Mouse (Mus musculus) neural tube, embryonic 11.5 days (tissue): ENCODE results near the gene Gm5148. TPM values are rescaled to one million over a fixed set of nuclear protein-coding genes. Genes with fewer than 3 reads are reported as not detected.
A peak's percentile ranks its signal among the peaks of the same experiment; 100 is the strongest.

Source experiments
- ATAC-seq: fragments of 200-750 bp; cut with Nextera tagmentation; 2 replicates; pipeline ENCODE4 v1.8.0; 2017; ENCODE audit warnings: moderate number of reproducible peaks, mild to moderate bottlenecking, moderate TSS enrichment, moderate library complexity; ENCODE audit not compliant: insufficient read depth, low FRiP score, low TSS enrichment
- DNase-seq: peaks from one replicate; pipeline ENCODE4 v3.0.0-alpha.2; 2015; ENCODE audit warnings: low spot score
- H3K27ac ChIP-seq: fragments of 300-500 bp; sonication (generic); 2 replicates; pipeline ENCODE4 v1.5.1; 2014; ENCODE audit warnings: low read depth, mild to moderate bottlenecking, low read length
- H3K27me3 ChIP-seq: fragments of 300-500 bp; sonication (generic); 2 replicates; pipeline ENCODE4 v1.6.1; 2014; ENCODE audit warnings: mild to moderate bottlenecking, low read length, mixed read lengths; ENCODE audit not compliant: control insufficient read depth, insufficient read depth
- H3K36me3 ChIP-seq: fragments of 300-500 bp; sonication (generic); 2 replicates; pipeline ENCODE4 v1.6.1; 2014; ENCODE audit warnings: mild to moderate bottlenecking, low read length, moderate library complexity, mixed read lengths; ENCODE audit not compliant: control insufficient read depth, insufficient read depth
- H3K4me1 ChIP-seq: fragments of 300-500 bp; sonication (generic); 2 replicates; pipeline ENCODE4 v1.6.1; 2014; ENCODE audit warnings: low read length, mixed read lengths; ENCODE audit not compliant: control insufficient read depth, insufficient read depth
- H3K4me2 ChIP-seq: fragments of 300-500 bp; sonication (generic); 2 replicates; pipeline ENCODE4 v1.6.1; 2014; ENCODE audit warnings: low read depth, mild to moderate bottlenecking, moderate library complexity
- H3K4me3 ChIP-seq: fragments of 300-500 bp; sonication (generic); 2 replicates; pipeline ENCODE4 v1.5.1; 2014; ENCODE audit warnings: low read depth, low read length
- H3K9ac ChIP-seq: fragments of 300-500 bp; sonication (generic); 2 replicates; pipeline ENCODE4 v1.6.1; 2014; ENCODE audit warnings: mild to moderate bottlenecking, low read length
- H3K9me3 ChIP-seq: fragments of 300-500 bp; sonication (generic); 2 replicates; pipeline ENCODE4 v1.6.1; 2016; ENCODE audit warnings: low read length; ENCODE audit not compliant: control insufficient read depth
- WGBS: fragments of 180-500 bp; shearing (Covaris S2); extraction: QIAGEN DNeasy Blood & Tissue Kit; methylation state at CpG from one replicate; pipeline ENCODE4 v1.1.7; 2014; 5-methylcytosine and 5-hydroxymethylcytosine counted together
- polyA plus RNA-seq: library from polyadenylated mRNA; unstranded; fragments of >200 nt; fragmentation: Nextera tagmentation; extraction: Ambion mirVana; gene quantifications from 2 replicates; pipeline ENCODE4 v1.2.1, GENCODE M21; 2014

Gm5148 gene
- polyA plus RNA-seq, 1 experiment from 2014 or later: 3.2 TPM

DNA sequence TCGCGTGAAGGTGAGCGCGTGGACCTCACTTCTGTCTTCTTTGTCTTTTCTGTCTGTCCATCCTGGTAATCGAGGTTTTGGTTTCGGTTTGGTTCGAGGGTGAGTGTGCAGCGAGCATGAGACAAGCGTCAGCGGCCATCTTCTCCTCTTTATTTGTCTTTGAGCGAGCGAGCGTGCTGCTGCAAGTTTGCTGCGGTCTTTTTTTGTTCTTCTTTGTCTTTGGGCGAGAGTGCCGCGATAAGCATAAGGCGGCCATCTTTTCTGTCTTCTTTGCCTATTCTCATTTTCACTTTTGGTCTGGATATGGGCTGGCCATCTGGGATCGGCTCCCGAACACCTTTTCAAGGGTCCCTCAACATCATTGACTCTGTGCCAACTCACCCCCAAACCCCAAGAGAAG, 55.2 kb downstream of the Gm5148 start:
- Histone ChIP-seq H3K4me3 (no peak overlapping the region), H3K27me3 (no peaks in the 10 kb centered on the region), H3K9me3 (peaks cover 3% of the 10 kb centered on the region; the same call in 1 of the 2 replicates), H3K4me2 (no peak overlapping the region), H3K9ac (no peak overlapping the region), H3K27ac (no peak overlapping the region), H3K36me3 (no peaks in the 10 kb centered on the region), H3K4me1 (peaks cover 28% of the 10 kb centered on the region)
- ATAC-seq: no peak
- no peak for DNase-seq
- 95% methylated on average over 20 of the region's 20 CpGs for WGBS

DNA sequence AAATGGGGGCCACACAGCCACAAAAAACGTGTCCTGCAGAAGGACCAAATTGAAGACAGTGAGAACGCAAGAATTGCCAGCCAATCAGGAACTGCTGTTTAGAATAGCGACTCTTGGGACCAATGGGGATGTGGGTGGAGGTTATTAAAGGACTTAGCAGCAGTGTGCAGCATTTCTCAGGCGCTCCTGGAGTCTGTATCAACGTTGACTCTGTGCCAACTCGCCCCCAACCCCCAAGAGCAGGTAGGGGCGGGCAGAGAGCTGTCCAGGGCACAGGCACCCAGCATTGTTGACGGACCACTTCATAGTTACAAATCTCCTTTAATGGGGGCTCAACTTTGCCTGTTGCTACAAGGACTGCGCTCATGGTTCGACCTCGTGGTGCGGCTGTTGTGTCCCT, 55.6 kb downstream of the Gm5148 start:
- Histone ChIP-seq H3K27me3 (no peaks in the 10 kb centered on the region), H3K9me3 (peaks cover 3% of the 10 kb centered on the region; the same call in 1 of the 2 replicates), H3K4me3 (no peak overlapping the region), H3K9ac (no peak overlapping the region), H3K27ac (no peak overlapping the region), H3K36me3 (no peaks in the 10 kb centered on the region), H3K4me1 (peaks cover 25% of the 10 kb centered on the region), H3K4me2 (no peak overlapping the region)
- WGBS: 89% methylated on average over 12 of the region's 12 CpGs
- ATAC-seq: no peak
- DNase-seq: no peak

DNA sequence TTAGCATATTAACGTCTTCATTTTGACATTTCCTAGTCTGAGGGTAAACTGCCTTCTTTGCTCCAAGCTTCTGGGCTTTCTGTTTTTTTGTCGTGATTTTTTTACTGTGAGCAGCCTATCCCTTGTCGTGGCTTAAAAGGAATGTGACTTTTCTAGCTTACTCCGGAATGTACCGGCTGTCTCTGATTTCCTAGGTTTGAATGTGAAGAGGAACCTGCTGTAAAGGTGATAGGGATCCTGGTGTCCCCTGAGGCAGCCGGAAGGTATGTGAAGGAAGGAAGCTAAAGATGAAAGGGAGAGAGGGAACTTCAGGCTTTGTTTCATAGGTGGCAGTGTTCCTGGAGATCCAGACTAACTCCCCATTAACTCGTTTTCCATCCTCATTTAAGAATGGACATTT, 56.6 kb downstream of the Gm5148 start:
- Histone ChIP-seq H3K36me3 (no peaks in the 10 kb centered on the region), H3K9me3 (peaks cover 3% of the 10 kb centered on the region; the same call in 1 of the 2 replicates), H3K9ac (no peak overlapping the region), H3K4me2 (no peak overlapping the region), H3K27me3 (no peaks in the 10 kb centered on the region), H3K4me1 (peaks cover 16% of the 10 kb centered on the region), H3K4me3 (no peak overlapping the region), H3K27ac (no peak overlapping the region)
- ATAC-seq: no peak
- no peak for DNase-seq
- WGBS: 37% methylated on average over 7 of the region's 7 CpGs

DNA sequence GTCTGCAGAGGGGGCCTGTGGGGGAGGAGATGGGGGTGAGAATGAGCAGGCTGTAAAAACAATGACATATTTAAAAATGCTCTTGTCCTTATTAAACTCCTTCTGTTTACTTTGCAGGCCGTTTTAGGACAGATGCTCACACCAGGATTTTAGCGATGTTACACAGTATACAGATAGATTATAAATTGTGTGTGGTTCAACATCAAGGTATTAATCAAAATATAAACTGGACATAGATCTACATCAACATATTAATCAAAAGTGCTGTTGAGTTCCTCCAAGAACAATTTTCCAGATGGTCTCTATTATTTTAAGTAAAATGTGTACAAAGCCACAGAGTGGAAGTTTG, 57.2 kb downstream of the Gm5148 start:
- peaks cover 3% of the 10 kb centered on the region; the same call in 1 of the 2 replicates for H3K9me3 ChIP-seq
- peaks cover 10% of the 10 kb centered on the region for H3K4me1 ChIP-seq
- no peak overlapping the region for H3K4me3 ChIP-seq
- DNase-seq: no peak
- ATAC-seq: no peak
- H3K4me2 ChIP-seq: no peak overlapping the region
- WGBS: 22% methylated on average over 2 of the region's 2 CpGs
- no peaks in the 10 kb centered on the region for H3K36me3 ChIP-seq
- H3K9ac ChIP-seq: no peak overlapping the region
- H3K27me3 ChIP-seq: no peaks in the 10 kb centered on the region
- H3K27ac ChIP-seq: 0 out of 2 replicates have a peak overlapping the region, but pooled peaks have one; percentile 14

DNA sequence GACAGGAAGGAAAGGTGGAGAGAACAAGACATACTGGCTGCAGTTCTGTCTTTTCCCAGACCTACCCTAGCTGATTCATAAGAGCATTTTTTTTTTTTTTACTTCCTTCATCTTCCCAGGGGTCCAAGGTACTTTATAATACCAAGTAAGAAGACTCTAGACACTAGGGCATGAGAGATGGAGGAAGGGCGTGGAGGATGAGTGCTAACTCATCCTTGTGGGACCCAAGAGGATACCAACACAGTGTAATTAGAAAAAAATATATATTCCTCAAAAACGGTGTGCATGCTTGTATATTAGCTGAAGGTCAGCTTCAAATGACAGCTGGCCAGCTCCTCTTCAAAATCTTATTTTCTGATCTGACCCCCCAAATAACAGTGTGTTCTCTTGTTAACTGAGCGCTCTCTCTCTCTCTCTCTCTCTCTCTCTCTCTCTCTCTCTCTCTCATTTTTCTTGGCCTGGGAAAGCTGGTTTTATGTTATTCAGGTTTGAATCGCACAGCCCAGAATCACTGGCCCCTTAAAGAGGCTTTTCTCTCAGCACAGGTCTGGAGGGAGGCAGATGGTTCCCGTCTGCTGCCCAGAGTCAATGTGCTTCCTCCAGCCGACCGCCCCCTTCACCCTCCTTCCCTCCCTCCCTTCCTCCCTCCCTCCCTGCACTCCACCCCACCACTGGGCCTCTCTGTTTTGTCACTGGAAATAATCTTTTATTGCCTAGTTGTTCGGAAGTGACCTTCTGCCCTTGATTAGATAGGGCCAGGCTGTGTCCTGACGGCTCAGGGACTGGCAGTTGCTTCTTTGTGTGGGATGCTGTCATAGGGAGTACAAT, 57.8 kb downstream of the Gm5148 start:
- Histone ChIP-seq H3K27me3 (no peaks in the 10 kb centered on the region), H3K4me1 (peaks cover 8% of the 10 kb centered on the region), H3K4me2 (no peak overlapping the region), H3K4me3 (no peak overlapping the region), H3K9ac (peak overlapping the region; percentile 15), H3K36me3 (no peaks in the 10 kb centered on the region), H3K27ac (peak overlapping the region; percentile 14; the same call in 1 of the 2 replicates), H3K9me3 (peaks cover 3% of the 10 kb centered on the region; the same call in 1 of the 2 replicates)
- ATAC-seq (peak; percentile 95), DNase-seq (peak; percentile 80)
- 12% methylated on average over 9 of the region's 9 CpGs for WGBS

Other genes with a start within 250 kb of the Gm5148 start
- 8.1 and 8.4 TPM in 2 replicates for gene Spry1, start 84.5 kb downstream of the Gm5148 start, polyA plus RNA-seq